Mouse (Mus musculus): ENCODE measurements around the gene Mcee. TPM values are rescaled to one million over a fixed set of nuclear protein-coding genes. Genes with fewer than 3 reads are reported as not detected.

Gene Mcee
- 42.2 and 45.1 TPM in 2 replicates for polyA plus RNA-seq (2016; fragmentation: Nextera tagmentation; extraction: Ambion mirVana)

DNA sequence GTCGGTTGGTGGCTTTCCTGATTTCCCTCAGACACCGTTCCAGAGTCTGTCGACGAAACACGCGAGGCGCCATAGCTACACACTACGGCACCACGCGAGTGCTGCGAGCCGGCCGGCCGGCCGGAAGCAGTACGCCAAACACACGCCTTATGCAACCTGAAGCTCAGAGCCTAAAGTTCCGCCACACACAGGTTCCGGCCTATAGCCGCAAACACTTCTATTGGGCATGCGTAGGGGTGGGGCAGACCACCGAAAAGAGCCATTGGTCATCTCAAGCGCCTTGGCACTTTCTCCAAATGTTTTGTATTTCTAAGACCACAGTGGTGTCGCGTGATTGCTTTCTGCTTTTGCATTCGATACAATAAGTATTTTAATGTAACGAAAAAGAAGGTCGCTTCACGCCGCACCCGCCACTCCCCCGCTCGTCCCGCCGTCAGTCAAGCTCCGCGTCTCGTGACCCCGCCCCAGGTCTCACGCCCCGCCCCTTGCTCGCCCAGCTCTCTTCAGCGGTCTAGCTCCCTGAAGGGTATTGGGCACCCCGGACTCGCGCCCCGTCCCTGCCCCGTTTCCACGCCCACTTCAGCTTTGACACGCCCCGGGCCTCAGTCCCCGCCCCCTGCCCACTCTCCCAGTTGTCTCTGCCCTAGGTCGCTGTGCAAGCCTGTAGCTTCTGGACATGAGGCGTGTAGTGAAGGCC, at the start of gene Mcee, which contains the start of gene Mphosph10:
TSS of gene Mcee (plus strand) at position 486 of the 697 bp plus-strand sequence.
TSS of gene Mphosph10 (minus strand) at position 147 of the 697 bp plus-strand sequence.
- Histone ChIP-seq H3K27ac (peak within 1 kb of the TSS; percentile 85), H3K4me1 (peaks cover 13% of the 10 kb centered on the region), H3K36me3 (peaks cover 25% of the 10 kb centered on the region), H3K4me3 (peak within 1 kb of the TSS; percentile 78), H3K9me3 (replicated peaks) (no peaks in the 10 kb centered on the region), H3K27me3 (ENCODE audit: low read depth, poor library complexity, severe bottlenecking) (no peaks in the 10 kb centered on the region)
- peak; percentile 95 for DNase-seq (ENCODE audit: low spot score)
- WGBS, result under 1% methylated on average over 54 of the region's 54 CpGs

DNA sequence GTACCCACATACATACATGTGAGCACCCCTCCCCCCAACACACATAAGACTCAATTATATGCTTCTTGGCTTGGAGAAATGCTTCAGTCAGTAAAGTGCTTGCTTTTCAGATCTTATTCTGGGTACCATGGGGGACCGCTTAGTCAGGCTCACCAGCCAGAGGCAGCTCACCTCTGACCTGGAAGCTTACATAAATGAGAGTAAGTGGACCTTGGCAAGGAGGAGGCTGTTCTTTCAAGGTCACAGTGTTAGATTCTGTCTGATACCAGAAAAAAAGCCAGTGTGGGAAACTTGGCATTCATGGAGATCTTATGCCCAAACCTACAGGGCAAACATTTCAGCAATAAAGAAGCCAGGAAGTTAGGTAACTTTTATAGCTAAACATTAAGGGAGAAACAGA, 44.6 kb upstream of the Mcee start:
- WGBS, result 94% methylated on average over 1 of the region's 1 CpGs
- Histone ChIP-seq H3K4me3 (no peak overlapping the region), H3K27me3 (ENCODE audit: low read depth, poor library complexity, severe bottlenecking) (no peaks in the 10 kb centered on the region), H3K27ac (no peak overlapping the region), H3K36me3 (peaks cover 68% of the 10 kb centered on the region), H3K9me3 (replicated peaks) (no peaks in the 10 kb centered on the region), H3K4me1 (no peaks in the 10 kb centered on the region)
- DNase-seq (ENCODE audit: low spot score), result no peak

DNA sequence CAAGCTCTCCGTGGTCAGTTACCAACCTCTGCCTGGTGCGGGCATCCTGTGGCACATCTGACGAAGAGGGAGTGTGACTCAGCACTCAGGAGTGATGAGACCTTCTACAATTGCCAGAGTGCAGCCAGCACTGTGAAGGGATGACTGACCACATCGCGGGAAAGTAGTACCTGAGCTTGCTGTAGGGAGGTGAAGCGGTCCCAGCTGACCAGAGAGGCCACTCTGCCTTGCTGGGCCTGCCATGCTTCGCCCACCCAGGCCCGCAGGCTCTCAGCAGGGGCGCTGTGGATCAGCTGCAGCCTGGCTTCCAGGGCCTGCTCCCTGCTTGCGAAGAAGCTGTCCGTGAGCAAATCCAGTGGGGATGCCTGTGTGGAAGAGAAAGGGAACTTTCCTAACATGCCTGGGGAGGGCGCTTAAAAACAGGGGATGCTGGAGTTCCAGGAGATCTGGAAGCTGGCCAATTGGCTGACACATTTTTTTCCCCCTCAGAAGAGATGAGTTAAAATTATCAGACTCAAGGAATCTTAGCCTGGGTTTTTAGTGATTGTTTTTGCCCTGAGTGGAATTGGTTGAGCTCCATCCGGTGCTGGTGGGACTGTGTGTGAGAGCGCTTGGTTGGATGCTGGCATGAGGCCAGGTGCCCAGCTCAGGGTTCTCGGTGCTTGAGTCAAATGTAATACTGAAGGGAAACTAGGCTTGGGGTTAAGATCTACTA, 43.1 kb upstream of the Mcee start:
- Histone ChIP-seq H3K27ac (no peak overlapping the region), H3K9me3 (replicated peaks) (no peaks in the 10 kb centered on the region), H3K27me3 (ENCODE audit: low read depth, poor library complexity, severe bottlenecking) (no peaks in the 10 kb centered on the region), H3K36me3 (peaks cover 81% of the 10 kb centered on the region), H3K4me3 (no peak overlapping the region), H3K4me1 (no peaks in the 10 kb centered on the region)
- WGBS, result 91% methylated on average over 15 of the region's 15 CpGs
- DNase-seq (ENCODE audit: low spot score), result no peak

DNA sequence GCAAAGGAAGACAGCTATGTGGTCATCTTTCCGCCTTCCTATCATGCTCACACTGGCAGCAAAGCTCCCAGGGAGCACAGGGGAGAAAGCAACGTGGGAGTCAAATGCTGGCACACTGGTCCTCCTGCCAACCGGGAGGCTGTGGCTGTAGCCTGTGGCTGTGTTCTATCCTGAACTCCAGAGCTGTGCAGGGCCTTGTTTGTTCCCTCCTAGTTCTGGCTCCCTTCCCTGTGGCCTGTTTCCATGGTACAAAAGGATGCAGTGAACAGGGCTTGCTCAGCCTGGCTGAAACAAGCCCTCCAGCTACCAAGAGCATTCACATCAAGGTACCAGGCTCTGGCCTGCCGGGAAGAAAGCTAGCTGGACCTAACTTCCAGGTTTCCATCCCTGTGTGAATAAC, 41.3 kb upstream of the Mcee start:
- no peaks in the 10 kb centered on the region for H3K9me3 ChIP-seq (replicated peaks)
- H3K4me3 ChIP-seq, result no peak overlapping the region
- no peak for DNase-seq (ENCODE audit: low spot score)
- H3K36me3 ChIP-seq, result peaks cover 83% of the 10 kb centered on the region
- 86% methylated on average over 4 of the region's 4 CpGs for WGBS
- H3K4me1 ChIP-seq, result no peaks in the 10 kb centered on the region
- no peaks in the 10 kb centered on the region for H3K27me3 ChIP-seq (ENCODE audit: low read depth, poor library complexity, severe bottlenecking)
- no peak overlapping the region for H3K27ac ChIP-seq

DNA sequence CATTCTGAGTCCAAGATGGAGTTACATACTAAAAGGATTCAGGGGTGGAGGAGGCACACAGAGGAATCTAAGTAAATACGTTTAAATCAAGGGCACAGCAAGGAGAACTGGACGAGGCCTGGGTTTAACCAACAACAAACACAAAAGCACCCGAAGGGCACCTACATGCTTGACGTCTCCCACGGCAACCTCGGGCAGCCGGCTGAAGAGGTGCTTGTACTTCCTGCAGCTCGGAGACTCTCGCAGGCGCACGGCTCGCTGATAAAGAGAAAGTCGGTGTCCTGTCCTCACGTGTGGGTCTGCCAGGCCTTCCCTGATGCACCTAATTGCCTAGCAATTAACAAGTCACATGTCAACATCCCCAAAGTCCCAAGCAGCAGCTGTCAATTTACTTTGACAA, 38.2 kb upstream of the Mcee start:
- Histone ChIP-seq H3K4me1 (no peaks in the 10 kb centered on the region), H3K27ac (no peak overlapping the region), H3K27me3 (ENCODE audit: low read depth, poor library complexity, severe bottlenecking) (no peaks in the 10 kb centered on the region), H3K4me3 (no peak overlapping the region), H3K36me3 (peaks cover 84% of the 10 kb centered on the region), H3K9me3 (replicated peaks) (no peaks in the 10 kb centered on the region)
- no peak for DNase-seq (ENCODE audit: low spot score)
- WGBS, result 81% methylated on average over 14 of the region's 14 CpGs

DNA sequence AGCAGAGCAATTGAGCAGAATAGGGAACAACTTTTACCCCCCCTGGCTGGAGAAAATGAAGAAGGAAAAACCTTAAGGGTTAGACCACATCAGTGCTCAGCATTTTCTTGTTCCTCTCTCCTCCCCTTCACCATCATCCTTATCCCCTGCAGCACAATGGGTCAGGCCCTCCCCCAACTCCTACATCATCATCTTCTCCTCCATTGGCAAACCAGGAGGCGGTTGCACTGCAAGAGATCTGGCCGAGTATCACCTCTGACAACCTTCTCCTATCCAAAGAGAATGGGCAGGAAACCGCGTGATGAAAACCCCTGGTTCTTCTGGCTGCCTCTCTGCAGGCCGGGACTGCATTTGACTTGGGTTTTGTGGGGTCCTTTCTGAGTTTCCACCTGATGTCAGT, 35.7 kb upstream of the Mcee start:
- H3K9me3 ChIP-seq (replicated peaks), result no peaks in the 10 kb centered on the region
- no peaks in the 10 kb centered on the region for H3K27me3 ChIP-seq (ENCODE audit: low read depth, poor library complexity, severe bottlenecking)
- H3K27ac ChIP-seq, result no peak overlapping the region
- no peak overlapping the region for H3K4me3 ChIP-seq
- H3K36me3 ChIP-seq, result peaks cover 86% of the 10 kb centered on the region
- WGBS, result 90% methylated on average over 5 of the region's 5 CpGs
- no peaks in the 10 kb centered on the region for H3K4me1 ChIP-seq
- no peak for DNase-seq (ENCODE audit: low spot score)

DNA sequence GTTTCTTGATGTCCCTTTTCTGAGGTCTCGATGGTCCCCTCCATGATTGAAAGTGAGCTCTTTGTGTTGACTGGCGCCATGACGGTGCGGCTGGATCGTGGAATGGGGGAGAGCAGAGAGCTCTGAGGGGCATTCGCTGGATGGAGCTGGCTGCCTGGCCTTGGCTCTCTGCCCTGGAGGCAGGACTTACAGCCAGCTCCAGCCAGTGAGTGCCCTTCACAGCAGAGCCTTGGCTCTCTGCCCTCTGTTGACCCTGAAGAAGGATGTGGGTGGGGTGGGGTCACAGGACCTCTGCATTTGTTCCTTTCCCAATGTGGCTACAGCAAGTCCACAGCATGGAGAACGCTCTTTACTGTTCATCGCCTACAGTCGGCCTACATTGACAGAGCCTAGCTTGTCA, 35.0 kb upstream of the Mcee start:
- no peak overlapping the region for H3K27ac ChIP-seq
- H3K9me3 ChIP-seq (replicated peaks), result no peaks in the 10 kb centered on the region
- H3K4me1 ChIP-seq, result no peaks in the 10 kb centered on the region
- H3K36me3 ChIP-seq, result peaks cover 89% of the 10 kb centered on the region
- DNase-seq (ENCODE audit: low spot score), result no peak
- H3K27me3 ChIP-seq (ENCODE audit: low read depth, poor library complexity, severe bottlenecking), result no peaks in the 10 kb centered on the region
- no peak overlapping the region for H3K4me3 ChIP-seq
- WGBS, result 95% methylated on average over 9 of the region's 9 CpGs

DNA sequence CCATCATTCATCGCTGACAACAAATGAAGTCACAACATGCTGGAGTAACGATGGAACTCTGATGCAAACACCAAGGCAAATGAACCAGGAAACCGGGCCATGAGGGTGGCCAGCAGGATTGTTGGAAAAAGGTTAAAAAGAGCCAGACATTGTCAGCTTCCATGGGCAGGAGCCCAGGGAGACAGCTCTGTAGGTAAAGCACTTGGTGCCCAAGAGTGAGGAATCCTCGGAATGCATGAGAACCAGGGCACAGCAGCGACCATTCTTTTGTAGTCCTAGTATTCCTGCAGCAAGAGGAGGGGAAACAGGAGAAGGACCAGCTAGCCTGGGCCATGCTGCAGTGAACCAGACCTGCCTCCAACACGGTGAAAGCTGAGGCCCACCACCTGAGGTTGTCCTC, 33.7 kb upstream of the Mcee start:
- Histone ChIP-seq H3K27me3 (ENCODE audit: low read depth, poor library complexity, severe bottlenecking) (no peaks in the 10 kb centered on the region), H3K9me3 (replicated peaks) (no peaks in the 10 kb centered on the region), H3K27ac (no peak overlapping the region), H3K4me3 (no peak overlapping the region), H3K36me3 (peaks cover 89% of the 10 kb centered on the region), H3K4me1 (no peaks in the 10 kb centered on the region)
- no peak for DNase-seq (ENCODE audit: low spot score)
- WGBS, result 89% methylated on average over 6 of the region's 6 CpGs

DNA sequence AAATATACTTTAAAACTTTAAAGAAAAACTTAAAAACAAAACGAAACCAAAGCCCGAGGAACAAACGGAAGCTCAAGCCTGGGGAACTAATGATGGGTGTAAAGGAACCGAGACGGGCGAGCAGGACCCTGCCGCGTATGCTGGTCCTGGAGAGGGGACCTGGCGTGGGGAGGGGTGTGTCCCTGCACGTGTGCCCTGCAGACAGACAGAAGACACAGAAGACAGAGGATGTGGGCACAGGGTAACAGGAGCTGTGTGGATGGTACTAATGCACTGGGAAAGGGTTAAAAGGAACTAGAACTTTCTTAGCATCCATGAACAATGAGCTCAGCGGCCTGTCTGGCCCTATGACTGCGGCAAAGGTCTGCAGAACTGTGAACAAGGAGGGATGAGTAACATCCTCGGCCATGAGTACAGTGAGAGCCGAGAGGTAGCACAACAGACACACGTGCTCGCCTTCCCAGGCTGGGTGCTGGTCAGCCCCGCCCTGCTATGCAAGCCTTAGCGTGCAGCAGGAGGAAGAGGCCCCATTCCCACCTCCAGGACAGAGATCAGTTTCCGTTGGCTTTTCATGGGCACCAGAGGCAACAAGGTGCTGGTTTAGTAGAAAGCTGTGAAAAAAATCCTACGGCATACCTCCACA, 32.3 kb upstream of the Mcee start:
- Histone ChIP-seq H3K9me3 (replicated peaks) (no peaks in the 10 kb centered on the region), H3K27ac (no peak overlapping the region), H3K4me3 (no peak overlapping the region), H3K4me1 (no peaks in the 10 kb centered on the region), H3K36me3 (peaks cover 90% of the 10 kb centered on the region), H3K27me3 (ENCODE audit: low read depth, poor library complexity, severe bottlenecking) (no peaks in the 10 kb centered on the region)
- 91% methylated on average over 20 of the region's 20 CpGs for WGBS
- DNase-seq (ENCODE audit: low spot score), result no peak

DNA sequence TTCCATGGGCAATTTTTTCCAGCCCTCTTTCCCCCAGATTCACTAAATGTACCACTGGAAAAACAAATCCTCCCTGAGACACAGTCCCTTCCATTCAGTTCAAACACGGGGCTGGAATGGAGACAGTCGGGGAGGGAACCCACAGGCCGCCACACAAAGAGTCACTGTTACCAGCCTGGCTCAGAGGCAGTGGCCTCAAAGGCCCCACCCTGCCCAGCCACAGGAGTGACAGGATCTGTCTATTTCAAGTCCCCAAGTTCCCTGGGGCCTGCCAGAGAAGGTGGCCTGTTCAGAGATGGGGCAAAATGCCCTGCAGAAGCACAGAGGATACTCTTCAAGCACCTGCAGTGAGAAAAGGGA, 31.8 kb upstream of the Mcee start:
- no peaks in the 10 kb centered on the region for H3K9me3 ChIP-seq (replicated peaks)
- H3K4me3 ChIP-seq, result no peak overlapping the region
- 81% methylated on average over 3 of the region's 3 CpGs for WGBS
- H3K27me3 ChIP-seq (ENCODE audit: low read depth, poor library complexity, severe bottlenecking), result no peaks in the 10 kb centered on the region
- H3K27ac ChIP-seq, result no peak overlapping the region
- H3K36me3 ChIP-seq, result peaks cover 90% of the 10 kb centered on the region
- no peak for DNase-seq (ENCODE audit: low spot score)
- H3K4me1 ChIP-seq, result no peaks in the 10 kb centered on the region

DNA sequence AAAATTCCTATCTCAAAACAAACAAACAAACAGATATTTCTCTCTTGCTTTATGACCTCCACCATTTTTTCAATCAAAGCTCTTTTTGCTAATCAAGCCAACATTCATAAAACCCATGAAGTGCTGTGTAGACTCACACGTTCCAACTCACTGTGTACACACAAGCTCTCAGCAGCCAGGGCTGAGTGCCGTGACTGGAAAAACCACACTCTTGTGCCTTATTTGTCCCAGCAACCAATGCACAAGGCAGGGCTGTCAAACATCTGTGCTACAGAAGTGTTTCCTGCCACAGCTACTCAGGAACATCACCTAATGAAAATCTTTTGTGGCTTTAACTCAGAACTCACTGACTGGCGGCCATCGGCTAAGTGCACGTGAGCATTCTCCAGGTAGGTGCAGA, 26.5 kb upstream of the Mcee start:
- Histone ChIP-seq H3K9me3 (replicated peaks) (no peaks in the 10 kb centered on the region), H3K27ac (no peak overlapping the region), H3K4me3 (no peak overlapping the region), H3K27me3 (ENCODE audit: low read depth, poor library complexity, severe bottlenecking) (no peaks in the 10 kb centered on the region), H3K36me3 (peaks cover 93% of the 10 kb centered on the region), H3K4me1 (no peaks in the 10 kb centered on the region)
- no peak for DNase-seq (ENCODE audit: low spot score)
- 95% methylated on average over 5 of the region's 5 CpGs for WGBS

DNA sequence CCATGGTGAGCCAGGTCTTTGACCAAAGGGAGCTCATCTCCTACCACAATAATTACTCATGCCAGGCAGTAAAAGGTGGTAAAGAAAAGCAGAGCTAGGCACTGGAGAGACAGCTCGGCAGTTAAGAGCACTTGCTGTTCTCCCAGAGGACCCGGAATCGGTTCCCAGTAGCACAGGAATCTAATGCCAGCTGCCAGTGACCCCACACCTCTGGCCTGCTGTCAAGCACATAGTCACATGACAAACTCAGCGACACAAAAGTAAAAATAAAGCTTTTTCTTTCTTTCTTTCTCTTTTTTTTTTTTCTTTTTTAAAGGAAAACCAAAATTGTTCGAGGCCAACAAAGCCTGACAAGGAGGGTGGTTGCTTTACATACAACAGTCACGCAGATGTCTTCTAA, 22.6 kb upstream of the Mcee start:
- DNase-seq (ENCODE audit: low spot score), result no peak
- Histone ChIP-seq H3K4me1 (peaks cover 6% of the 10 kb centered on the region; the same call in 1 of the 2 replicates), H3K27ac (no peak overlapping the region), H3K4me3 (no peak overlapping the region), H3K27me3 (ENCODE audit: low read depth, poor library complexity, severe bottlenecking) (no peaks in the 10 kb centered on the region), H3K36me3 (peaks cover 62% of the 10 kb centered on the region), H3K9me3 (replicated peaks) (no peaks in the 10 kb centered on the region)
- 89% methylated on average over 6 of the region's 6 CpGs for WGBS
